Mouse (Mus musculus) G1E-ER4 (cell line): ENCODE measurements around the gene Gm28048. TPM values are rescaled to one million over a fixed set of nuclear protein-coding genes. Genes with fewer than 3 reads are reported as not detected.

Experiments used
- GATA1 ChIP-seq: IDR thresholded peaks from one replicate; pipeline ENCODE4 v1.8.0; 2012; ENCODE audit warnings: low read length, inconsistent platforms
- polyA plus RNA-seq: library from polyadenylated mRNA; stranded (reverse); fragments of >175 nt; gene quantifications from 2 replicates; pipeline ENCODE4 v1.2.3, GENCODE M21; 2012

Gene Gm28048
- polyA plus RNA-seq, 1 experiment: not detected

DNA sequence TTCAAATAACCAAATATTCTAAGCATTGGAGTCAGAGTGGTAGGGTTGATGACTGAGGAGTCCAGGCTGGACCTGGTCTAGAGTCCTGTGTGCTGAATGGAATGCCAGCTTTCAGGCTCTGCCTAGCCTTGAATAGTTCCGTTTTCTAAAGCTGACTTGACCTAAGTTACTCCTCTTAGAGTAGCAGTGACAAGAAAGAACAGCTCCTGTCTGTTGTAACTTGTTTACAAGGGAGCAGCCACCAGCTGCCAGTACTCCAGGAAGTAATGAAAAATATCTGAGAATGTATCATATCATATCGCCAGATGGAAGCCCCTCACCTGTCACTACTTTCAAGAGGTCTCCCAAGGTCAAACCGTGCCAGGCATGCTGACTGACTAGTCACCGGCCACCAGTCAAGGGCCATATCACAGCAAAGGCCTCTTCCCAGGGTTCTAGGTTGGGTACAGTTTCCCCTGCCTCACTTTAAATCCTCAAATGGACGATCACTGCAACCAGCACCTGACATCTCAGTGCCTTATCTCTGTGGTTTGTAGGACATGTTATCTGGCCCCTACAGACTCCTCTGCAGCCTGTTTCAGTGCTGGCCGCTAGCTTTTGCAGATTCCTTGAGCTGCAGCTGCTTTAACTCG lies 172.3 kb downstream of the Gm28048 start:
- peak; percentile 95 for TF ChIP-seq GATA1

DNA sequence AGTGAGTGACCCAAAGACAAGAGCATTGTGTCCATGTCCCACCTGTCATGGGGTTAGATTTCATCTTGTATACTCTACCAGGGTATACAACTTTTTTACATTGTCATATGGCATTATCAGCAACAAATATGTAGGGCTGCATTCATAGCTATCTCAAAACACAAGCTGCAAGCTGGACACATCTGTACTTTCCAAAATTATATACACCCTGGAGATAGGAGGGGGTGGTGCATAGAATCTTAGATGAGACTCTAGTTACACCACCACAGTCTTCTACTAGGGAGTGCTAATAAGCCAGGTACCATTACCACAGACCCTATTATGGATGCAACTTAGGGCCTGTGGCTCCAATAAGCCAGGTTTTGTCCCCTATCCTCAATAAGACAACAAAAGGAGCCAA lies 173.8 kb downstream of the Gm28048 start:
- no peak for TF ChIP-seq GATA1

DNA sequence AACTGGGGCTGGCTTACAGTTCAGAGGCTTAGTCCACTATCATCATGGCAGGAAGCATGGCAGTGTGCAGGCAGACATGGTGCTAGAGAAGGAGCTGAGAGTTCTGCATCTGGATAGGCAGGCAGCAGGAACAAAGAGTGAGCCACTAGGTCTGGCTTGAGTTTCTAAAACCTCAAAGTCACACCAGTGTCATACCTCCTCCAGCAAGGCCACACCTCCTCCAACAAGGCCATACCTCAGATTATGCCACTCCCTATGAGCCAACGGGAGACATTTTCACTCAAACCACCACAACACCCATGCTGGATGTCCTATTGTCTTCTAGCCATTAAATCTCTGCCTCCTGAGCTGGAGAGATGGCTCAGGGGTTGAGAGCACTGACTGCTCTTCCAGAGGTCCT lies 176.7 kb downstream of the Gm28048 start:
- no peak for TF ChIP-seq GATA1

DNA sequence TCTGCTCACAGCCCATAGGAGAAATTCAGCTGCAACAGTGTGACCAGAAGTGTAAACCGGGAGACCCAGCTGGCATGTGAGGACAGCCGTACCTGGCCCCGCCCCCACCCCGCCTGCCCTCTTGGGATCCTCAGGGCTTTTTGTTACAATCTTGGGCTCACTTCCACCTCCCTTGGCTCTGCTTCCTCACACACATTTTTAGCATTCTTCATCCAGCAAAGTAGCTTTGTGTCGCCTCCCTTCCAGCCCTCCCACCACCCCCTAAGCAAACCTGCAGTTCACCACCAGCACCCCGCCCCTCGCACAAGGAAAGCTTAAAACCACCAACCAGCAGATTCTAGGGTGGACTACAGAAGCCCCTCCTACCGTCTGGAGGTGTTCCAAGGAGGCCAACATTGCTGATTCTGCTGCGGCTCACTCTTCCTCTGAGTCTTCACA lies 181.9 kb downstream of the Gm28048 start:
- TF ChIP-seq GATA1: no peak

DNA sequence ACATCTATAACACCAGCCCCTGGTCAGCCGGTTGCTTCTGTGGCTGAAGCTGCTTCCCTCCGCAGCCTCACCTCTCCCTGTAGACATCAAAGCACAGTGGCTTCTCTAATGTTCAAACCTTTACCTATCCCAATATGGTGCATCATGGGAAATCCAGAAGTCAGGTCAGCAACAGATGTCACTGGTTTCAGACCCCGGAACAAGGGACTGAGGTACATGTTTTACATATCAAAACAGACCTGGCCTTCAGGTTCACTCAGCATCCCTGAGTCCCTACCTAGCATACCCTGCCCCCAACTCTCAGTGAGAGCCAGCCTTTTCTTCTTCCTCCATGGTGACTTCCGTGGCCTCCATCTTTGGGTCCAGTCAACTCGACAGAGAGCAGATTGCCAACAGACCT lies 183.0 kb downstream of the Gm28048 start:
- no peak for TF ChIP-seq GATA1

DNA sequence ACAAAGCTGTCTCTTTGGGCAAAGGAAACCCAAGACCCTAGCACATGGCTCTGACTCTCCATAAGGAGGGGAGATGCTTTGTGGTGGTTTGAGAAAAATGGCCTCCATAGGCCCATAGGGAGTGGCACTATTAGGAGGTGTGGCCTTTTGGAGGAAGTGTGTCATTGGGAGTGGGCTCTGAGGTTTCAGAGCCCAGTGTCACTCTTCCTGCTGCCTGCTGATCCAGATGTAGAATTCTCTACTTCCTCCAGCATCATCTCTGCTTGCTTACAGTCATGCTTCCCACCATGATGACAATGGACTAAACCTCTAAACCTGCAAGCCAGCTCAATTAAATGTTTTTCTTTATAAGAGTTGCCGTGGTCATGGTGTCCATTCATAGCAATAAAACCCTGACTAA lies 187.2 kb downstream of the Gm28048 start:
- TF ChIP-seq GATA1: no peak

DNA sequence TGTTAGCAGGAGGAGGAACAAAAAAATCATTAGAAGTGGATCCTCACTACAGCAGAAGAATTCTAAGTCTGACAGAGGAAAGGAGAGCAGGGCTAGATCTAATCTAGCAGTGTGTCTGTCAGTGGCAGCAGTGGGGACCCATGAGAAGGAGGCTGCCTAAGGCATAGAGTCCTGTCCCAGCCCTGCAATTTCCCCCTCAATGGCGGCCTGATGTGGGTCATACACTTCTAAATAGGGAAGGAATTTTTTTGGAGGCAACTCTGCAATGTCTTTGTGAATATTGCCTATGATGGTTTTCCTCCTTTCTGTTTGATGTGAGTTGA lies 188.0 kb downstream of the Gm28048 start:
- no peak for TF ChIP-seq GATA1

DNA sequence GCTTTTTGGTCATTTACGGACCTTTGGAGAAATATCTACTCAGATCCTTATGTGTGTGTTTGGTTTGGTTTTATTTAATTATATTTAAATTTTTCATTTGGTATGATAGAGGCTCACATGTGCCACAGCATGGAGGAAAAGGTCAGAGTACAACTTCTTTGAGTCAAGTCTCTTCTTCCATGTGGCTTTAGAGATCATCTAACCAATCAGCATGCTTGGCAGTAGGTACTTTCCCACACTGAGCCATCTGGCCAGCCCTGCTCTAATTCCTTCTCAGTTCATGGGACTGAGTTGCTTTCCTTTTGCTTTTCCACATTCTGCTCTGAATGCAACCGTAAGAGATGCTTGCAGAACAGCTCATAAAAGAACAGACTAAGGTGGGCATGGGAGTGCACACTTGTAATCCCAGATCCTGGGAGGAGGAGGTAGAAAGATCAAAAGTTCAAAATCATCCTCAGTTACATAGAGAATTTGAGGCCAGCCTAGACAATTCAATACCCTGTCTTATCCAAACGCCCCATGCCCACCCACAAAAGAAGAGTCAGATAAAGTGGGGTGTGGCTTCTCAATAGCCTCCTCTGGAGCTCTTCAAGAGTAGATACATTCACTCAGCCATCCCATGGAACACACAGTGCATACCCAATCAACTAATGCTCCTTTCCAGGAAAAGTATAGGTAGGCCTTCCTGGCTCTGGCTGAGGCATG lies 188.6 kb downstream of the Gm28048 start:
- TF ChIP-seq GATA1: peak; percentile 9

DNA sequence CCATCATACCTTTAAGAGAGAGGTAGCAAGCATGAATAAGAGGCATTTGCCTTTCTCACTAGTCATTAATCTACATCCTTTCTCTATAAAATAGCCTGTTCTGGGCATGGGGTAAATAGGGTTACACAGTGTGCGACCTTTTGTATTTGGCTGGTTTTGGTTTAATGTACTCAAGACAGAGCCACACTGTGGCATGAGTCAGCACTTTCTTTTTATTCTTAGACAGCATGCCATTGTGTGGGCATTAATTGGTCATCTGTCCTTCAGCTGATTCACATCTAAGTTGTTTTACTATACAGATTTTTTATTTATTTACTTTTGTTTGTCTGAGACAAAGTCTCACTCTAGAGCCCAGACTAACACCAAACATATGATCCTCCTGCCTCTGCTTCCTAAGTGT lies 189.7 kb downstream of the Gm28048 start:
- TF ChIP-seq GATA1: no peak

DNA sequence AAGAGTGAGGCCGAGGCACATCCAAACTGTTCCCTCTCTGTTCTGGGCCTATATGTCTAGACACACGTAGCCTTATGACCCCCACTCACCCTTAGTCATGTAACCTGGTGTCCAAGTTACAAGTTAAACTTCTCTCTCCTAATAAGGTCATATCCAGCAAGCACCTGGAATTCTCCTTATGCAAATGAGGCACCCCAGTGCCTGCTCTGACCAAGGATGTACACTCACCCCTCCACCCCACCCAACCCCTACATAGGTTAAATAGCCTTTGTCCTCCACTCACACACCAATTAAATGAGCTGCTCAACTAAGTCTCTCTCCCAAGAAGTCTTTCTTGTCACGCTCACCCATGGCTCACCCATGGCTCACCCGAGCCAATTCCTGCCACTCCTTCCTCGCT lies 190.2 kb downstream of the Gm28048 start:
- TF ChIP-seq GATA1: no peak

DNA sequence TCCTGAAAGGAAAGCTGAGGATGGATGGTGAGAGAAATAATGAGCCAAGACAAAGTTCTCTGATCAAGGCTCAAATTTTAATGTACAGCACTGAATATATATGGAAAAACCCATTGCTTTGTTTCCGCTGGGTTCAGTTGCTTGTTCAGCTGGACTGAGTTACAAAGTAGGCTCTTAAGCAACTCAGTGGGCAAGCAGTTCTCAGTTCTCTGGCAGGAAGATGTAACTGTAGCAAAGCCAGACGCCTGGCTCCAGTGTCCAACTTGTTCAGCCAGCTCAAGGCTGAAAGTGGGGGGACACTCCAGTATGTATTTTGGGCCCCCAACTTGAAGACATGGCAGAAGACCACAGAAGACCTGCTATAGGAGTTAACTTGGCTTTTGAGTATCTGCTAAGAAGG lies 194.1 kb downstream of the Gm28048 start:
- TF ChIP-seq GATA1: no peak

Other genes starting within 250 kb of the Gm28048 start
- 9.0 and 13.1 TPM in 2 replicates for gene B3gnt2, start 121.1 kb downstream of the Gm28048 start, polyA plus RNA-seq
- gene Zrsr1, start 10.1 kb downstream of the Gm28048 start, polyA plus RNA-seq: 1.8 and 1.9 TPM in 2 replicates
- gene Commd1, start 292 bp upstream of the Gm28048 start, polyA plus RNA-seq: 21.6 and 29.9 TPM in 2 replicates
- 840 and 1,074 TPM in 2 replicates for gene Cct4, start 8.4 kb upstream of the Gm28048 start, polyA plus RNA-seq
- 0.17 and 0.21 TPM in 2 replicates for gene Fam161a, start 25.4 kb upstream of the Gm28048 start, polyA plus RNA-seq